Mouse (Mus musculus): ENCODE data around the gene Clcn6.

DNA sequence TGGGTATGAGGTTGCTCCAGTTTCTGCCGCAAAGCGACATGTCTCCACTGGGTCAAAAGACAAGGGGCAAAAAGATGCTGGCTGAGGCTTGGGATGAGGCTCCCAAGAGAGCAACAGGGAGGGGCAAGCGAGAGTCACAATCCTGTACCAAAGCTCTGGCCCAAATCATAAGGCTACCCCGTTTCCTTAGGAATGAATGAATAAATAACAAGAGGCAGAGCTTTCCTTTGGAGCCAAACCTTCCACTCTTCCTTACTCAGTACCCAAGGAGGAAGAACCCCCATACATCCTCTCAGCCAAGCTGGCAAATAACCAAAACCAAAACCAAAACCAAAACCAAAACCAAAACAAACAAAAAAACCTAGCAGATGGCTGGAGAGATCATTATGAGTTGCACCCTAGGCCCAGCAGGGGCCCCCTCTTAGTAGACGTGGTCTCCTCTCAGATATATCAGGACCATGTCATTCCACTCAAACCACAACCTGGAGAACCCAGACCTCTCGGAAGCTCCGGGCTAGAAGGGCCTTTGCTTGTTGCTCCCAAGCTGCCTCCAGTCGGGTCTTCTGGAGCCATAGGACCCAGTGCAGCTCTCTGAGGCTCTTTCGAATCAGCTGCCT, 31.1 kb upstream of the Clcn6 start:
- no peak for TF ChIP-seq POLR2A (IDR thresholded peaks at IDR 0.05; ENCODE audit: low read depth, low read length)
- no peak for TF ChIP-seq CTCF (conservative IDR thresholded peaks at IDR 0.05; ENCODE audit: insufficient read depth, insufficient read length, low read depth, low read length)

All from kidney, adult 2 months (tissue).